Mouse (Mus musculus): ENCODE results near the gene Trpm8. TPM values are rescaled to one million over a fixed set of nuclear protein-coding genes. Genes with fewer than 3 reads are reported as not detected.

Gene Trpm8
- total RNA-seq, 2 experiments from 2014 or later = not detected

- no peak for DNase-seq
Observed at GRCm38 (mm10) chr1:88433096-88433883, 155.8 kb downstream of the Trpm8 start.

GRCm38 (mm10) chr1:88434057-88434456 lies 156.6 kb downstream of the Trpm8 start:
- DNase-seq = no peak

- no peak for DNase-seq
Observed at GRCm38 (mm10) chr1:88437206-88438126, 160.0 kb downstream of the Trpm8 start.

Other genes with a start within 250 kb of the Trpm8 start
- gene Ugt1a10, start 222.3 kb upstream of the Trpm8 start, total RNA-seq (2021) = not detected
- not detected for gene Ugt1a9, start 206.9 kb upstream of the Trpm8 start, total RNA-seq (2021)
- gene Ugt1a8, start 189.8 kb upstream of the Trpm8 start, total RNA-seq (2021) = not detected
- gene Ugt1a7c, start 182.6 kb upstream of the Trpm8 start, total RNA-seq (2021) = 1 to 10 TPM; 1.2 to 1.3 TPM
- 1 to 10 TPM in 1 of 2 experiments, under 1 TPM in 1; 0.72 to 1.3 TPM for gene Ugt1a6b, start 174.4 kb upstream of the Trpm8 start, total RNA-seq (2021)
- gene Ugt1a6a, start 142.9 kb upstream of the Trpm8 start, total RNA-seq (2021) = 1 to 10 TPM; 3.3 TPM
- gene Ugt1a5, start 111.6 kb upstream of the Trpm8 start, total RNA-seq (2021) = under 1 TPM in 1 of 2 experiments, not detected in 1; 0.59 TPM
- gene Ugt1a2, start 77.1 kb upstream of the Trpm8 start, total RNA-seq (2021) = not detected
- under 1 TPM in 1 of 2 experiments, not detected in 1; 0.28 TPM for gene Dnajb3, start 71.9 kb upstream of the Trpm8 start, total RNA-seq (2021)
- under 1 TPM in 1 of 2 experiments, not detected in 1; 0.20 TPM for gene Ugt1a1, start 65.7 kb upstream of the Trpm8 start, total RNA-seq (2021)
- not detected for gene Mroh2a, start 50.7 kb upstream of the Trpm8 start, total RNA-seq (2021)
- gene Hjurp, start within 50 bp of the Trpm8 start, total RNA-seq (2021) = 10 to 100 TPM; 10.6 to 11.0 TPM
- not detected for gene Spp2, start 129.3 kb downstream of the Trpm8 start, total RNA-seq (2021)
- under 1 TPM in 1 of 2 experiments, not detected in 1; 0.17 TPM for gene Glrp1, start 232.4 kb downstream of the Trpm8 start, total RNA-seq (2021)

Measured in heart, adult 18-20 months (tissue).